Mouse (Mus musculus) monocyte, adult 5-6 weeks (primary cell): Measurements from ENCODE around the gene Neurl1a. TPM values are rescaled to one million over a fixed set of nuclear protein-coding genes. Genes with fewer than 3 reads are reported as not detected.

Experiments
- ATAC-seq: fragments of 153-309, 156-312 bp; replicated peaks from 2 replicates; pipeline ENCODE4 v1.8.0; 2017; ENCODE audit warnings: mild to moderate bottlenecking; ENCODE audit not compliant: low TSS enrichment, insufficient number of reproducible peaks, severe bottlenecking, poor library complexity, low FRiP score
- total RNA-seq: library from RNA; stranded (forward); fragments of 200-1000, 200-491, 200-594 nt; gene quantifications from 3 replicates; pipeline ENCODE4 v1.2.3, GENCODE M21; 2017

Neurl1a gene
- total RNA-seq, 1 experiment from 2014 or later, result not detected

GRCm38 (mm10) chr19:47230082-47230481 is 51.5 kb downstream of the Neurl1a start:
- no peak for ATAC-seq

GRCm38 (mm10) chr19:47230682-47231081 is 52.1 kb downstream of the Neurl1a start:
- ATAC-seq, result no peak

GRCm38 (mm10) chr19:47231389-47231788 is 52.8 kb downstream of the Neurl1a start:
- ATAC-seq, result 0 out of 2 replicates have a peak, but pooled peaks have one; percentile 6

- ATAC-seq, result no peak
Observed at GRCm38 (mm10) chr19:47232077-47232865, 53.7 kb downstream of the Neurl1a start.

GRCm38 (mm10) chr19:47233087-47233486 is 54.5 kb downstream of the Neurl1a start:
- ATAC-seq, result no peak

- no peak for ATAC-seq
Observed at GRCm38 (mm10) chr19:47240076-47240475, 61.5 kb downstream of the Neurl1a start.

GRCm38 (mm10) chr19:47240957-47241356 is 62.3 kb downstream of the Neurl1a start:
- no peak for ATAC-seq

- ATAC-seq, result no peak
Observed at GRCm38 (mm10) chr19:47242227-47242626, 63.6 kb downstream of the Neurl1a start.

GRCm38 (mm10) chr19:47245512-47245911 is 66.9 kb downstream of the Neurl1a start:
- ATAC-seq, result no peak

- ATAC-seq, result no peak
Observed at GRCm38 (mm10) chr19:47247791-47248190, 69.2 kb downstream of the Neurl1a start.

GRCm38 (mm10) chr19:47248296-47248695 is 69.7 kb downstream of the Neurl1a start:
- ATAC-seq, result no peak

- ATAC-seq, result no peak
Observed at GRCm38 (mm10) chr19:47248906-47249568, 70.4 kb downstream of the Neurl1a start.

GRCm38 (mm10) chr19:47250931-47251330 is 72.3 kb downstream of the Neurl1a start:
- ATAC-seq, result no peak

- ATAC-seq, result no peak
Observed at GRCm38 (mm10) chr19:47253053-47253628, 74.5 kb downstream of the Neurl1a start.

GRCm38 (mm10) chr19:47255036-47255435 is 76.4 kb downstream of the Neurl1a start:
- ATAC-seq, result no peak

- no peak; the same call in 1 of the 2 replicates for ATAC-seq
Observed at GRCm38 (mm10) chr19:47255919-47256318, 77.3 kb downstream of the Neurl1a start.

- ATAC-seq, result no peak
Observed at GRCm38 (mm10) chr19:47259581-47259980, 81.0 kb downstream of the Neurl1a start.

- ATAC-seq, result no peak
Observed at GRCm38 (mm10) chr19:47261196-47261595, 82.6 kb downstream of the Neurl1a start.

GRCm38 (mm10) chr19:47263621-47264020 is 85.0 kb downstream of the Neurl1a start:
- ATAC-seq, result peak; percentile 37; the same call in 1 of the 2 replicates
